Mouse (Mus musculus) forebrain, embryonic 11.5 days (tissue): ENCODE measurements around the gene Pth2. TPM values are rescaled to one million over a fixed set of nuclear protein-coding genes. Genes with fewer than 3 reads are reported as not detected.
A peak's percentile ranks its signal among the peaks of the same experiment; 100 is the strongest.

Source experiments
- ATAC-seq: fragments of 200-750 bp; cut with Nextera tagmentation; replicated peaks from 2 replicates; pipeline ENCODE4 v1.8.0; 2017; ENCODE audit warnings: moderate TSS enrichment; ENCODE audit not compliant: low FRiP score
- DNase-seq: peaks from one replicate; pipeline ENCODE4 v3.0.0-alpha.2; 2017; ENCODE audit warnings: low spot score
- H3K27ac ChIP-seq: fragments of 300-500 bp; sonication (generic); 2 replicates; pipeline ENCODE4 v1.5.1; 2014; ENCODE audit warnings: low read depth, low read length
- H3K27me3 ChIP-seq: fragments of 300-500 bp; sonication (generic); 2 replicates; pipeline ENCODE4 v1.6.1; 2014; ENCODE audit warnings: mild to moderate bottlenecking, low read length, mixed read lengths; ENCODE audit not compliant: control insufficient read depth, insufficient read depth
- H3K36me3 ChIP-seq: fragments of 300-500 bp; sonication (generic); 2 replicates; pipeline ENCODE4 v1.6.1; 2014; ENCODE audit warnings: mild to moderate bottlenecking, low read length, moderate library complexity, mixed read lengths; ENCODE audit not compliant: control insufficient read depth, insufficient read depth
- H3K4me1 ChIP-seq: fragments of 300-500 bp; sonication (generic); replicated peaks from 2 replicates; pipeline ENCODE4 v1.6.1; 2014; ENCODE audit warnings: low read length, mixed read lengths; ENCODE audit not compliant: control insufficient read depth, insufficient read depth
- H3K4me2 ChIP-seq: fragments of 300-500 bp; sonication (generic); 2 replicates; pipeline ENCODE4 v1.6.1; 2014; ENCODE audit warnings: low read depth, mild to moderate bottlenecking, low read length, moderate library complexity, mixed read lengths; ENCODE audit not compliant: severe bottlenecking
- H3K4me3 ChIP-seq: fragments of 300-500 bp; sonication (generic); 2 replicates; pipeline ENCODE4 v1.5.1; 2014; ENCODE audit warnings: low read depth, low read length
- H3K9ac ChIP-seq: fragments of 300-500 bp; sonication (generic); 2 replicates; pipeline ENCODE4 v1.6.1; 2014; ENCODE audit warnings: low read length
- H3K9me3 ChIP-seq: fragments of 300-500 bp; sonication (generic); 2 replicates; pipeline ENCODE4 v1.6.1; 2016; ENCODE audit warnings: low read length, mixed read lengths; ENCODE audit not compliant: control insufficient read depth
- WGBS: fragments of 180-500 bp; shearing (Covaris S2); extraction: QIAGEN DNeasy Blood & Tissue Kit; methylation state at CpG from one replicate; pipeline ENCODE4 v1.1.7; 2014; 5-methylcytosine and 5-hydroxymethylcytosine counted together
- polyA plus RNA-seq: library from polyadenylated mRNA; unstranded; fragments of >200 nt; fragmentation: Nextera tagmentation; extraction: Ambion mirVana; gene quantifications from 2 replicates; pipeline ENCODE4 v1.2.1, GENCODE M21; 2014

Gene Pth2
- polyA plus RNA-seq, 1 experiment from 2014 or later = not detected

GRCm38 (mm10) chr7:45202654-45203053, 21.9 kb downstream of the Pth2 start:
- no peak for ATAC-seq
- Histone ChIP-seq H3K36me3 (no peaks in the 10 kb centered on the region), H3K4me2 (no peak overlapping the region), H3K27ac (no peak overlapping the region), H3K9me3 (no peaks in the 10 kb centered on the region), H3K9ac (no peak overlapping the region), H3K4me3 (no peak overlapping the region), H3K4me1 (0 out of 2 replicates have a peak, but pooled peaks cover 3% of the 10 kb centered on the region), H3K27me3 (no peaks in the 10 kb centered on the region)
- WGBS = 58% methylated on average over 10 of the region's 10 CpGs
- DNase-seq = no peak

DNA sequence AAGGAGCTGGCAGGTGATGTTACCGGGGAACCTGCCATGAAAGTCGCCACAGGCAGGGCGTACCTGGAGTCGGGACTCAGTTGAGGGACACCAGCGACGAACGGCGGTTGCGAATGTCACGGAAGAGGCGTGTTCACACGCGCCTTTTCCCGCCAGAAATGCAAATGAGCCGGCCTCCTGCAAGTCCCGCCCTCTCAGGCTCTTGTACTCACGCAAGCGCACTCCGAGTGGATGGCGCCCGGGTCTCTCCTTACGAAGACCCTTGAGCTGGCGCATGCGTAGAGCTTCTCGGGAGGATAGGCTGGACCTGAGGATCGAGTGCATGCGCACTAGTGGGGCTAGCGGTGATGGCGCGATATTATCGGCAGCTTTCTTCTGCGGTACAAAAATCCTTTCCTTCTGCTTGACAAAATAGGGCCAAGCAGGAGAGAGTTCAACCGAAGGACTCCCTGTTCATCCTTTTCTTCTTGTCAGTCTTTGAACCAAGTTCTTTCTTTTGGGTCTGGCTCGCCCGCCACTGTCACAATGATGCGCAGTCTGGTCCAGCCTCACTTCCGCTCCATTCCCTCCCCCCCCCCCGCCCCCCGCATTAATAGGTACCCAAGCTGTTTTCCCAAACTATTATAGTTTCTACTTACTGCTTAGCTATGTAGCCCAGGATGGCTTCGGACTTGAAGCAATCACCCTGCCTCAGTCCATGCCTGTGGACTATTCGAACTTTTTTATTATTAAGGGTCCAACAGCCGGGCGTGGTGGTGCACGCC, 23.8 kb downstream of the Pth2 start, which contains the start of gene Ccdc155:
Gene Ccdc155 (minus strand): TSS at position 513 of the 764 bp plus-strand sequence.
- 9% methylated on average over 42 of the region's 44 CpGs for WGBS
- Histone ChIP-seq H3K27me3 (no peaks in the 10 kb centered on the region), H3K36me3 (no peaks in the 10 kb centered on the region), H3K9me3 (no peaks in the 10 kb centered on the region), H3K4me2 (peak within 1 kb of the TSS; percentile 44), H3K4me1 (no peaks in the 10 kb centered on the region), H3K9ac (peak within 1 kb of the TSS; percentile 46), H3K27ac (no peak within 1 kb of the TSS), H3K4me3 (peak within 1 kb of the TSS; percentile 35)
- peak; percentile 98 for DNase-seq
- ATAC-seq = peak; percentile 98

DNA sequence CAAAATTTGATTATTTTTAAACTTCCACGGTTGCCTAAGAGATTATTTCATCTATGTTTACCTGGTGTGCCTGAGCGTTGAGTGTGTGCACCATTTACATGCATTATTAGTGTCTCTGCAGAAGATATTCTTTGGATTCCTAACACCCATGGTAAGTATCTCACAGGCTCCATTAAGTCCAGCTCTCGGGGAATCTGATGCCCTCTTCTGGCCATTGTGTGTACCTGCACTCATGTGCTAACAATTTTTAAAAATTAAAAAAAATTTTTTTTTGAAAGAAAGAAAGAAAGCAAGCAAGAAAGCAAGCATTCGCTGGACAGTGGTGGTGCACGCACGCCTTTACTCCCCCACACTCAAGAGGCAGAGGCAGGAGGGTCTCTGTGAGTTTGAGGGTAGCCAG, 27.5 kb downstream of the Pth2 start:
- no peak for DNase-seq
- Histone ChIP-seq H3K4me2 (no peak overlapping the region), H3K27ac (no peak overlapping the region), H3K4me3 (no peak overlapping the region), H3K9ac (no peak overlapping the region), H3K4me1 (no peaks in the 10 kb centered on the region), H3K9me3 (no peaks in the 10 kb centered on the region), H3K27me3 (peaks cover 17% of the 10 kb centered on the region), H3K36me3 (no peaks in the 10 kb centered on the region)
- no peak for ATAC-seq
- WGBS = 84% methylated on average over 6 of the region's 6 CpGs

- Histone ChIP-seq H3K27me3 (peaks cover 17% of the 10 kb centered on the region), H3K4me1 (no peaks in the 10 kb centered on the region), H3K27ac (no peak overlapping the region), H3K9ac (no peak overlapping the region), H3K9me3 (no peaks in the 10 kb centered on the region), H3K4me3 (no peak overlapping the region), H3K36me3 (no peaks in the 10 kb centered on the region), H3K4me2 (no peak overlapping the region)
- DNase-seq (no peak), ATAC-seq (no peak)
- 81% methylated on average over 10 of the region's 10 CpGs for WGBS
Measured at GRCm38 (mm10) chr7:45211070-45211469, 30.3 kb downstream of the Pth2 start.

- ATAC-seq = no peak
- H3K9ac ChIP-seq = no peak within 1 kb of the TSS
- no peak within 1 kb of the TSS for H3K27ac ChIP-seq
- no peak within 1 kb of the TSS for H3K4me3 ChIP-seq
- DNase-seq = no peak
- no peaks in the 10 kb centered on the region for H3K4me1 ChIP-seq
- no peak within 1 kb of the TSS for H3K4me2 ChIP-seq
- H3K9me3 ChIP-seq = no peaks in the 10 kb centered on the region
- 8% methylated on average over 17 of the region's 17 CpGs for WGBS
- peaks cover 17% of the 10 kb centered on the region for H3K27me3 ChIP-seq
- H3K36me3 ChIP-seq = no peaks in the 10 kb centered on the region
Measured at GRCm38 (mm10) chr7:45211851-45212251, 31.1 kb downstream of the Pth2 start, which contains the start of gene Dkkl1. Gene Dkkl1 (minus strand): TSS chr7:45212147.

GRCm38 (mm10) chr7:45212356-45212755, 31.6 kb downstream of the Pth2 start:
- Histone ChIP-seq H3K9me3 (no peaks in the 10 kb centered on the region), H3K4me1 (peaks cover 4% of the 10 kb centered on the region), H3K27me3 (peaks cover 17% of the 10 kb centered on the region), H3K36me3 (no peaks in the 10 kb centered on the region), H3K27ac (no peak overlapping the region), H3K4me2 (no peak overlapping the region), H3K9ac (no peak overlapping the region), H3K4me3 (no peak overlapping the region)
- ATAC-seq (no peak), DNase-seq (no peak)
- WGBS = 73% methylated on average over 7 of the region's 7 CpGs

- H3K36me3 ChIP-seq = peaks cover 5% of the 10 kb centered on the region
- no peak overlapping the region for H3K9ac ChIP-seq
- H3K9me3 ChIP-seq = no peaks in the 10 kb centered on the region
- DNase-seq = no peak
- WGBS = 67% methylated on average over 5 of the region's 5 CpGs
- no peak for ATAC-seq
- H3K27ac ChIP-seq = no peak overlapping the region
- no peak overlapping the region for H3K4me2 ChIP-seq
- H3K27me3 ChIP-seq = peaks cover 17% of the 10 kb centered on the region
- peaks cover 4% of the 10 kb centered on the region for H3K4me1 ChIP-seq
- no peak overlapping the region for H3K4me3 ChIP-seq
Measured at GRCm38 (mm10) chr7:45213708-45214107, 32.9 kb downstream of the Pth2 start.

GRCm38 (mm10) chr7:45215673-45216441, 35.1 kb downstream of the Pth2 start, which contains the start of gene Tead2:
Gene Tead2 (plus strand): TSS chr7:45215753.
- under 1% methylated on average over 53 of the region's 55 CpGs for WGBS
- peaks cover 15% of the 10 kb centered on the region for H3K36me3 ChIP-seq
- peak within 1 kb of the TSS; percentile 89 for H3K4me2 ChIP-seq
- peaks cover 4% of the 10 kb centered on the region for H3K4me1 ChIP-seq
- no peaks in the 10 kb centered on the region for H3K9me3 ChIP-seq
- peak within 1 kb of the TSS; percentile 100 for H3K9ac ChIP-seq
- H3K27me3 ChIP-seq = peaks cover 11% of the 10 kb centered on the region
- H3K4me3 ChIP-seq = peak within 1 kb of the TSS; percentile 82
- peak; percentile 91 for DNase-seq
- peak within 1 kb of the TSS; percentile 97 for H3K27ac ChIP-seq
- peak; percentile 63 for ATAC-seq
